Mouse (Mus musculus) olfactory bulb, adult 2 months (tissue): ENCODE measurements around the gene Gart.

Source experiments
- CTCF ChIP-seq: fragments of 200-500 bp; IDR thresholded peaks from 2 replicates; pipeline ENCODE4 v1.5.1; 2012; ENCODE audit warnings: low read depth, mild to moderate bottlenecking, low read length, moderate library complexity; ENCODE audit not compliant: insufficient read depth
- POLR2A ChIP-seq: fragments of 200-500 bp; IDR thresholded peaks from 2 replicates; pipeline ENCODE4 v1.6.1; 2012; ENCODE audit warnings: mild to moderate bottlenecking, low read depth, low read length, moderate library complexity; ENCODE audit not compliant: insufficient read depth

GRCm38 (mm10) chr16:91685526-91685925 is 38.8 kb upstream of the Gart start:
- TF ChIP-seq CTCF = no peak
- no peak for TF ChIP-seq POLR2A
